Mouse (Mus musculus): ENCODE results near the gene Cerk.
"Not testable (repeated sequence)": the region's sequence is repeated elsewhere in the genome, so short reads cannot be mapped to it uniquely, and the experiment has no call there.

The Cerk gene

GRCm38 (mm10) chr15:86112707-86113341 lies 73.1 kb downstream of the Cerk start:
- no peak for DNase-seq (ENCODE audit: low spot score)

- no peak for DNase-seq (ENCODE audit: low spot score)
These were observed 75.4 kb downstream of the Cerk start for GRCm38 (mm10) chr15:86110361-86111103.

GRCm38 (mm10) chr15:86109650-86110211 lies 76.2 kb downstream of the Cerk start:
- no peak for DNase-seq (ENCODE audit: low spot score)

GRCm38 (mm10) chr15:86109245-86109644 lies 76.7 kb downstream of the Cerk start:
- DNase-seq (ENCODE audit: low spot score), result no peak

- no peak for DNase-seq (ENCODE audit: low spot score)
These were observed 78.0 kb downstream of the Cerk start for GRCm38 (mm10) chr15:86107831-86108471.

GRCm38 (mm10) chr15:86105751-86106150 lies 80.2 kb downstream of the Cerk start:
- DNase-seq (ENCODE audit: low spot score), result no peak

GRCm38 (mm10) chr15:86105345-86105697 lies 80.6 kb downstream of the Cerk start:
- DNase-seq (ENCODE audit: low spot score), result no peak

GRCm38 (mm10) chr15:86104401-86105344 lies 81.3 kb downstream of the Cerk start:
- DNase-seq (ENCODE audit: low spot score), result no peak

- DNase-seq (ENCODE audit: low spot score), result no peak
These were observed 83.6 kb downstream of the Cerk start for GRCm38 (mm10) chr15:86102308-86102707.

- DNase-seq (ENCODE audit: low spot score), result no peak
These were observed 84.4 kb downstream of the Cerk start for GRCm38 (mm10) chr15:86101585-86101984.

GRCm38 (mm10) chr15:86097871-86098270 lies 88.1 kb downstream of the Cerk start:
- DNase-seq (ENCODE audit: low spot score), result no peak

GRCm38 (mm10) chr15:86096604-86097020 lies 89.3 kb downstream of the Cerk start:
- not testable (repeated sequence) for DNase-seq (ENCODE audit: low spot score)

GRCm38 (mm10) chr15:86095722-86096603 lies 90.0 kb downstream of the Cerk start:
- DNase-seq (ENCODE audit: low spot score), result no peak

GRCm38 (mm10) chr15:86094324-86095121 lies 91.4 kb downstream of the Cerk start:
- no peak for DNase-seq (ENCODE audit: low spot score)

GRCm38 (mm10) chr15:86093236-86093635 lies 92.7 kb downstream of the Cerk start:
- no peak for DNase-seq (ENCODE audit: low spot score)

GRCm38 (mm10) chr15:86091998-86092670 lies 93.8 kb downstream of the Cerk start:
- DNase-seq (ENCODE audit: low spot score), result no peak

- no peak for DNase-seq (ENCODE audit: low spot score)
These were observed 94.5 kb downstream of the Cerk start for GRCm38 (mm10) chr15:86091201-86091997.

- DNase-seq (ENCODE audit: low spot score), result no peak
These were observed 95.4 kb downstream of the Cerk start for GRCm38 (mm10) chr15:86090578-86090977.

All from embryo, embryonic 10.5 days (tissue).